Mouse (Mus musculus) forebrain, embryonic 12.5 days (tissue): ENCODE results near the gene Ints4. TPM values are rescaled to one million over a fixed set of nuclear protein-coding genes. Genes with fewer than 3 reads are reported as not detected.
A peak's percentile ranks its signal among the peaks of the same experiment; 100 is the strongest.

ENCODE experiments used
- ATAC-seq: fragments of 200-750 bp; cut with Nextera tagmentation; 2 replicates; pipeline ENCODE4 v1.8.0; 2017; ENCODE audit warnings: moderate TSS enrichment; ENCODE audit not compliant: low FRiP score
- H3K27ac ChIP-seq: fragments of 300-500 bp; sonication (generic); 2 replicates; pipeline ENCODE4 v1.5.1; 2016; ENCODE audit warnings: mild to moderate bottlenecking
- H3K27me3 ChIP-seq: fragments of 300-500 bp; sonication (generic); 2 replicates; pipeline ENCODE4 v1.6.1; 2016; ENCODE audit warnings: mild to moderate bottlenecking
- H3K36me3 ChIP-seq: fragments of 300-500 bp; sonication (generic); replicated peaks from 2 replicates; pipeline ENCODE4 v1.6.1; 2016; ENCODE audit warnings: mild to moderate bottlenecking
- H3K4me1 ChIP-seq: fragments of 300-500 bp; sonication (generic); 2 replicates; pipeline ENCODE4 v1.6.1; 2016
- H3K4me2 ChIP-seq: fragments of 300-500 bp; sonication (generic); 2 replicates; pipeline ENCODE4 v1.6.1; 2016; ENCODE audit warnings: mild to moderate bottlenecking, moderate library complexity
- H3K4me3 ChIP-seq: fragments of 300-500 bp; sonication (generic); replicated peaks from 2 replicates; pipeline ENCODE4 v1.5.1; 2016; ENCODE audit warnings: mild to moderate bottlenecking
- H3K9ac ChIP-seq: fragments of 300-500 bp; sonication (generic); 2 replicates; pipeline ENCODE4 v1.6.1; 2016; ENCODE audit warnings: mild to moderate bottlenecking
- H3K9me3 ChIP-seq: fragments of 300-500 bp; sonication (generic); 2 replicates; pipeline ENCODE4 v1.6.1; 2016
- WGBS: fragments of 180-500 bp; shearing (Covaris S2); methylation state at CpG from one replicate; pipeline ENCODE4 v1.1.7; 2016; 5-methylcytosine and 5-hydroxymethylcytosine counted together
- polyA plus RNA-seq: library from polyadenylated mRNA; unstranded; fragments of >200 nt; fragmentation: Nextera tagmentation; extraction: Ambion mirVana; gene quantifications from 2 replicates; pipeline ENCODE4 v1.2.1, GENCODE M21; 2016

Ints4 gene
- polyA plus RNA-seq, 1 experiment from 2014 or later: 57.8 TPM

DNA sequence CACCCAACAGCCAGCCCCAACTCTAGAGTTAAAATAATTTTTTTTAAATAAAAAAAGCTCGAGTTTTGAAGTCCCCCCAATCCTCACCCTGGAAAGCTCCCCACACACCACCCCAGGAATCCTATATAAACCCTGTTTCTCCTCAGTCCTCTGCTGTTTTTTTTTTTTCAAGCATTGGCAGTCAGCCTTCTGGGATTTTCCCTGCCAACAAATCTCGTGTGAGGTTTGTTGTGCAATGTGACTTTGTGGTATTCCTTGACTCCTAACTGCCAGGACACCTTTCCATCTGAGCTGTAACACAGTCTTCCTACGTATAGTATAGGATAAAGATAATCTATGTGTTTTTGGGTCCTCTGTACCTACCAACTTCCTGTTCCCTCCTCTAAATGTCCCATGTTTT is 1.4 kb upstream of the Ints4 start:
- H3K4me2 ChIP-seq: no peak overlapping the region
- no peaks in the 10 kb centered on the region for H3K36me3 ChIP-seq
- no peak overlapping the region for H3K4me3 ChIP-seq
- no peaks in the 10 kb centered on the region for H3K27me3 ChIP-seq
- H3K4me1 ChIP-seq: peaks cover 25% of the 10 kb centered on the region
- no peak overlapping the region for H3K9ac ChIP-seq
- 70% methylated on average over 3 of the region's 3 CpGs for WGBS
- ATAC-seq: no peak
- no peak overlapping the region for H3K27ac ChIP-seq
- no peaks in the 10 kb centered on the region for H3K9me3 ChIP-seq

DNA sequence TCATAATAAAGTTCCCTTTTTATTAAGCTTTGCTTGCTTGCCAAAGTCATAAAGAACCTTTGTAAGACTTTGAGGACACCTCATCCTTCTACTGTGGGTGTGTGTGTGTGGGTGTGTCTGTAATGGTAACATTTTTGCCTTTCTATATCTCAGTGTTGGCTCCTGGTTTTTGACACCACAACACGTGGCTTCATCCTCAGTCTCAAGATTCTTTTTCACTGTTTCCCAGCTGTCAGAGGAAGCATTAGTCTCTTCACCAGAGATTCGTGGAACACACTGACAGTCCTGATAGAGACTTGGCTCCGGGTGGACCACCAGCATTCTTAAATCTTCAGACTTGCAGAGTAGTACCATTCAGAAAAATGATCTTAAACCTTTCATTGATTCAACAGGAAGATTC is 466 bp upstream of the Ints4 start:
- 29% methylated on average over 3 of the region's 3 CpGs for WGBS

DNA sequence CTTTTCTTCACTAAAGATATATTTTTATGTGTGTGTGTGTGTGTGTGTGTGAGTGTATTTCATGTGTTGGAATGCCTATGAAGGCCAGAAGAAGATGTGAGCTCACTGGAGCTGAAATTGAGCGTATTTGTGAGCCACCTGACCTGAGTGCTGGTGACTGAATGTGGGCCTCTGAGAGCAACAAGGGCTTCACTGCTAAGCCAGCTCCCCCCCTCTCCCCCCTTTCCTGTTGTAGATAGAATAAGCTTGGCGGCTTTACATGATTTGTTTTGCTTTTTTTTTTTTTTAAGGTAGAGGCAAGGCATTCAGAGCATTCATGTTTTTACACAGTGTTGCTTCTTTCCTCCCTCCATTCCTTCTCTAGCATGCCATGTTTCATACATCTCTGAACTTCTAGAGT is 2.6 kb downstream of the Ints4 start:
- Histone ChIP-seq H3K27ac (no peak overlapping the region), H3K4me3 (no peak overlapping the region), H3K36me3 (peaks cover 34% of the 10 kb centered on the region), H3K9ac (no peak overlapping the region), H3K9me3 (no peaks in the 10 kb centered on the region), H3K27me3 (no peaks in the 10 kb centered on the region), H3K4me2 (no peak overlapping the region), H3K4me1 (peaks cover 25% of the 10 kb centered on the region)
- ATAC-seq: no peak
- 87% methylated on average over 2 of the region's 2 CpGs for WGBS

More for the DNA sequence above, 466 bp upstream of the Ints4 start:
- Histone ChIP-seq H3K36me3 (peaks cover 7% of the 10 kb centered on the region), H3K9ac (no peak overlapping the region), H3K4me3 (peak overlapping the region; percentile 66), H3K4me2 (peak overlapping the region; percentile 64), H3K27me3 (no peaks in the 10 kb centered on the region), H3K27ac (no peak overlapping the region), H3K4me1 (peaks cover 25% of the 10 kb centered on the region), H3K9me3 (no peaks in the 10 kb centered on the region)
- no peak for ATAC-seq

DNA sequence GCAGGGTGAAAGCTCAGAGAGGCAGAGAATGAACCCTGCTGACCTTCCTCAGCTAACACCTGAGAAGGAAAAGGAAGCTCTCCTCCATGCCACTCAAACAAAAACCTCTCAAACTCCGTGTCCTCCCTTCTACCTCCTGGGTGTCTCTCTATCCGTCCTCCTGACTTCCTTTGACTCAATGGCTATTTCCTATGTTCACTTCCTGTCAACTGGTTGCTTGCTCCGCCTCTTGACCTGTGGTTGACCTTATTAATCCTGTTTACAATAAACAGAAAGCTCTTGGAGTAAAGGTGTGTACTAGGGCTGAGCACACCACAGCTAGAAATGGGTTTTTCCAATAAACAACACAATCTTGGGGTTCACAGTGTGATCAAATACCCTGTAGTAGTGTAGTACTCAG is 10.4 kb downstream of the Ints4 start:
- Histone ChIP-seq H3K9me3 (no peaks in the 10 kb centered on the region), H3K4me1 (no peaks in the 10 kb centered on the region), H3K4me2 (no peak overlapping the region), H3K27me3 (no peaks in the 10 kb centered on the region), H3K36me3 (peaks cover 77% of the 10 kb centered on the region), H3K27ac (no peak overlapping the region), H3K4me3 (no peak overlapping the region), H3K9ac (no peak overlapping the region)
- ATAC-seq: no peak
- 78% methylated on average over 3 of the region's 3 CpGs for WGBS

GRCm38 (mm10) chr7:97492420-97492819 is 11.7 kb downstream of the Ints4 start:
- ATAC-seq: no peak
- H3K27ac ChIP-seq: no peak overlapping the region
- WGBS: 88% methylated on average over 4 of the region's 4 CpGs
- no peak overlapping the region for H3K4me2 ChIP-seq
- no peak overlapping the region for H3K4me3 ChIP-seq
- H3K4me1 ChIP-seq: no peaks in the 10 kb centered on the region
- no peaks in the 10 kb centered on the region for H3K9me3 ChIP-seq
- no peak overlapping the region for H3K9ac ChIP-seq
- H3K36me3 ChIP-seq: peaks cover 72% of the 10 kb centered on the region
- H3K27me3 ChIP-seq: no peaks in the 10 kb centered on the region

- no peak overlapping the region for H3K27ac ChIP-seq
- no peak overlapping the region for H3K4me3 ChIP-seq
- H3K27me3 ChIP-seq: no peaks in the 10 kb centered on the region
- ATAC-seq: no peak
- no peak overlapping the region for H3K4me2 ChIP-seq
- peaks cover 61% of the 10 kb centered on the region for H3K36me3 ChIP-seq
- no peak overlapping the region for H3K9ac ChIP-seq
- H3K9me3 ChIP-seq: no peaks in the 10 kb centered on the region
- H3K4me1 ChIP-seq: no peaks in the 10 kb centered on the region
Measured at GRCm38 (mm10) chr7:97495052-97495451, 14.3 kb downstream of the Ints4 start.

GRCm38 (mm10) chr7:97500555-97501209 is 19.9 kb downstream of the Ints4 start:
- peaks cover 50% of the 10 kb centered on the region for H3K36me3 ChIP-seq
- no peak overlapping the region for H3K4me3 ChIP-seq
- no peaks in the 10 kb centered on the region for H3K9me3 ChIP-seq
- no peak for ATAC-seq
- no peak overlapping the region for H3K9ac ChIP-seq
- no peak overlapping the region for H3K4me2 ChIP-seq
- no peaks in the 10 kb centered on the region for H3K27me3 ChIP-seq
- WGBS: 77% methylated on average over 5 of the region's 5 CpGs
- H3K27ac ChIP-seq: no peak overlapping the region
- no peaks in the 10 kb centered on the region for H3K4me1 ChIP-seq

DNA sequence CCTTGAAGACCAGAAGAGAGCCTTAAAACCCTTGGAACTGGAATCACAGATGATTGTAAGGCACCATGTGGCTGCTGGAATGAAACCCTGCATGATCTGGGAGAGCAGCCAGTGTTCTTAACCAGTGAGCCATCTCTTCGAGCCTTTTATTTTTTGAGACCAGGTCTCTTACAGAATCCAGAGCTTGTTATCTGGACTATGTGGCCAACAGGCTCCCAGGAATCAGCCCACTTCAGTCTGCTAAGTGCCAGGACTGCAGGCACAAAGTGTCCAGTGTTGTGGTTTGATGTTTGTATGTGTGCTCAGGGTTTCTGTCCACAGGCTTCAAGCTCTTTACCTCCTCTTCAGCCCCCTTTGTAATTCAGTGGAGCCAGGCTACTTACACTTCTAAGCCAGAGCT is 34.0 kb downstream of the Ints4 start:
- 68% methylated on average over 1 of the region's 1 CpGs for WGBS
- no peak overlapping the region for H3K27ac ChIP-seq
- no peaks in the 10 kb centered on the region for H3K27me3 ChIP-seq
- H3K4me2 ChIP-seq: no peak overlapping the region
- no peaks in the 10 kb centered on the region for H3K4me1 ChIP-seq
- H3K9me3 ChIP-seq: no peaks in the 10 kb centered on the region
- H3K9ac ChIP-seq: no peak overlapping the region
- no peak for ATAC-seq
- H3K4me3 ChIP-seq: no peak overlapping the region
- peaks cover 89% of the 10 kb centered on the region for H3K36me3 ChIP-seq

GRCm38 (mm10) chr7:97519935-97520334 is 39.2 kb downstream of the Ints4 start:
- no peaks in the 10 kb centered on the region for H3K27me3 ChIP-seq
- no peak overlapping the region for H3K4me2 ChIP-seq
- no peak overlapping the region for H3K27ac ChIP-seq
- ATAC-seq: no peak
- 80% methylated on average over 2 of the region's 2 CpGs for WGBS
- no peaks in the 10 kb centered on the region for H3K4me1 ChIP-seq
- H3K4me3 ChIP-seq: no peak overlapping the region
- peaks cover 67% of the 10 kb centered on the region for H3K36me3 ChIP-seq
- H3K9ac ChIP-seq: no peak overlapping the region
- H3K9me3 ChIP-seq: no peaks in the 10 kb centered on the region

- no peak overlapping the region for H3K4me2 ChIP-seq
- no peaks in the 10 kb centered on the region for H3K27me3 ChIP-seq
- no peak overlapping the region for H3K27ac ChIP-seq
- peaks cover 92% of the 10 kb centered on the region for H3K36me3 ChIP-seq
- WGBS: 83% methylated on average over 5 of the region's 5 CpGs
- H3K4me3 ChIP-seq: no peak overlapping the region
- no peak for ATAC-seq
- no peaks in the 10 kb centered on the region for H3K9me3 ChIP-seq
- no peaks in the 10 kb centered on the region for H3K4me1 ChIP-seq
- H3K9ac ChIP-seq: no peak overlapping the region
Measured at GRCm38 (mm10) chr7:97535531-97535930, 54.8 kb downstream of the Ints4 start.

DNA sequence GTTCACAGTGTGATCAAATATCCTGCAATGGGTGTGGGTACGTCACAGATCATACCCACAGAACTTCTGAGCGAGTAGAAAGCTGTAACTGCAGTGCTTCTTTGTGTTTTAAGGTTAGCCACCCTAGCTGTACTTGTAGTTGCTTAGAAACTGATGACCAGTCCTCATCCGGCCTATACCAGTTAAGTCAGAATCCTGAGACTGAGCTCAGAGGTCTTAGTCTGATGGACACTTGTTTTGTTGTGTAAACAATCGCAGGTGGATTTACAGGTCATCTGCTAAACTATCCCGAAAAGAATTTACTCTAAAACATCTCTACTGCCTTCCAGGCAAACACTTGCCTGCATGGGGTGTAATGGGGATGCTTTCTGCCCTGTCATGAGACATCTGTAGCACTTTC is 55.8 kb downstream of the Ints4 start:
- Histone ChIP-seq H3K9me3 (no peaks in the 10 kb centered on the region), H3K27me3 (no peaks in the 10 kb centered on the region), H3K4me3 (no peak overlapping the region), H3K9ac (no peak overlapping the region), H3K27ac (no peak overlapping the region), H3K4me2 (no peak overlapping the region), H3K36me3 (peaks cover 92% of the 10 kb centered on the region), H3K4me1 (no peaks in the 10 kb centered on the region)
- no peak for ATAC-seq
- 90% methylated on average over 5 of the region's 5 CpGs for WGBS

DNA sequence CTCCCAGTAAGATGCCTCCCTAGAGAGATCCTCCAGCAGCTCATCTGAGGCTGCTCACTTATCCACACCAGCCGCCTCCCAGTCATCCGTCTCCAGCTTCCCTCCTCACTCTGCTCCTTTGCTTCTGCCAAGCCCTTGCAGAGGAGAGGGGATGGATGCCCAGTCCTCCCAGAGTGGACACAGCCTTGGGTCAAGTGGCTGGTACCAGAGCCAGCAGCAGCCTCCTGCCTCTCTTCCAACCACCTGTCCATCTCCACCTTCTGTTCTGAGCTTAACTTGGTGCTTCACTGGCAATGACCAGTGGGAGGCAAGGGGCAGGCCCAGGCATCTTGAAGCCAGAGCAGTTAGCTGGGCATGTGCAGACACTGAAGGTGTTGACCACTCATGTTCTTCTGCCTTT is 65.7 kb downstream of the Ints4 start:
- WGBS: 100% methylated on average over 2 of the region's 2 CpGs
- Histone ChIP-seq H3K27me3 (no peaks in the 10 kb centered on the region), H3K9me3 (no peaks in the 10 kb centered on the region)

DNA sequence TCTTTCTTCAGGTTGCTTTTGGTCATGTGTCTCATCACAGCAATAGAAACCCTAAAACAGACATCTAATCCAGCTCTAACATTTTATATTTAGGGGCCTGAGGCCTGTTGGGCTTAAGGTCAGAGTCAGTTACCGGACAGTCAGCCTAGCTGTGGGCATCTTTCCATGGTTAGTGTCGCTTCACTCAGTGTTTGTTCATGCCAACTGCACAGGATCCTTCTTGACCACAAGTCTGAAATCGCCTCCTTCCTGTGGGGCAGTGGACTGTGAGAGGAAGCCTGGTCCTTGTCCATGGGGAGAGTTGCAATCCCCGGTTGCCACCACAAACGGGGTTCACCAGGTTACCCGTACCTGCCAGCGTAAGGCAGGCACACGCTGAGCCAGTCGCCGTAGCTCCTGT is 68.5 kb downstream of the Ints4 start:
- ATAC-seq: no peak
- Histone ChIP-seq H3K27ac (no peak overlapping the region), H3K36me3 (no peaks in the 10 kb centered on the region; the same call in 1 of the 2 replicates), H3K9me3 (no peaks in the 10 kb centered on the region), H3K27me3 (no peaks in the 10 kb centered on the region), H3K4me3 (no peak overlapping the region), H3K9ac (no peak overlapping the region), H3K4me1 (no peaks in the 10 kb centered on the region), H3K4me2 (no peak overlapping the region)
- 95% methylated on average over 10 of the region's 10 CpGs for WGBS

More for the DNA sequence above, 65.7 kb downstream of the Ints4 start:
- no peaks in the 10 kb centered on the region for H3K4me1 ChIP-seq
- peaks cover 25% of the 10 kb centered on the region for H3K36me3 ChIP-seq
- ATAC-seq: no peak
- H3K27ac ChIP-seq: no peak overlapping the region
- H3K4me3 ChIP-seq: no peak overlapping the region
- no peak overlapping the region for H3K9ac ChIP-seq
- no peak overlapping the region for H3K4me2 ChIP-seq
